Mouse (Mus musculus) thymus, postnatal 36 days (tissue): ENCODE data around the gene Mmp13.
"Not testable (repeated sequence)": the region's sequence is repeated elsewhere in the genome, so short reads cannot be mapped to it uniquely, and the experiment has no call there.

Experiments
- DNase-seq, 2 experiments: peaks; one replicate each; pipeline ENCODE4 v3.0.0; 2022; ENCODE audit warnings: mixed read lengths in 2 of 2

Mmp13 gene

GRCm38 (mm10) chr9:7272214-7272613 is at the start of gene Mmp13:
TSS of gene Mmp13 (plus strand) at chr9:7272514.
- DNase-seq: no peak

GRCm38 (mm10) chr9:7238619-7239018 is 33.7 kb upstream of the Mmp13 start:
- no peak for DNase-seq

GRCm38 (mm10) chr9:7239967-7240366 is 32.3 kb upstream of the Mmp13 start:
- DNase-seq: no peak

GRCm38 (mm10) chr9:7252797-7253654 is 19.3 kb upstream of the Mmp13 start:
- DNase-seq: peak; percentile 25 to 36

GRCm38 (mm10) chr9:7261667-7262066 is 10.6 kb upstream of the Mmp13 start:
- no peak for DNase-seq

GRCm38 (mm10) chr9:7270071-7270470 is 2.2 kb upstream of the Mmp13 start:
- no peak for DNase-seq

GRCm38 (mm10) chr9:7282565-7283302 is 10.4 kb downstream of the Mmp13 start:
- DNase-seq: no peak

GRCm38 (mm10) chr9:7283303-7283684 is 11.0 kb downstream of the Mmp13 start:
- not testable (repeated sequence) for DNase-seq

GRCm38 (mm10) chr9:7289501-7289900 is 17.2 kb downstream of the Mmp13 start:
- no peak for DNase-seq

GRCm38 (mm10) chr9:7289901-7290300 is 17.6 kb downstream of the Mmp13 start:
- no peak for DNase-seq

GRCm38 (mm10) chr9:7292132-7292531 is 19.8 kb downstream of the Mmp13 start:
- DNase-seq: no peak

GRCm38 (mm10) chr9:7331847-7332246 is 59.5 kb downstream of the Mmp13 start:
- DNase-seq: no peak
